Comparison of ENCODE assay signal across 19 mouse cellular contexts in genomic region chr7:24537591-24537990, GRCm38 (mm10). TPM values are rescaled to one million over a fixed set of nuclear protein-coding genes. Genes with fewer than 3 reads are reported as not detected.
A peak's percentile ranks its signal among the peaks of the same experiment; 100 is the strongest.
DNase-seq lines count a peak whose midpoint lies in the region; ATAC-seq and TF ChIP-seq lines count a peak whose summit lies in the region.
"Had no signal": no experiment of that assay in that cellular context is flagged by ENCODE, and none has a peak within 500 bp of the region (broad histone marks: within the 10 kb centered on the region; RNA-seq: fewer than 3 reads in every experiment).

No protein-coding gene starts in this region.

- TF ChIP-seq RAD21 in MEL (IDR thresholded peaks at IDR 0.05; ENCODE audit: low read depth, low read length), result no peak

- peak; percentile 24 for DNase-seq in adrenal gland, adult 2 months
- DNase-seq in adrenal gland, adult 8-10 months, result no peak
- no peak for DNase-seq in hindbrain, postnatal 0 days (ENCODE audit: low spot score)
- DNase-seq in hindbrain, embryonic 11.5 days (ENCODE audit: low spot score), result no peak
- DNase-seq in MEL (ENCODE audit: low read depth, low spot score), result no peak
- peak; percentile 86 to 87 for DNase-seq in cerebellum, postnatal 10 days
- DNase-seq in yolk sac, embryonic 10.5 days (ENCODE audit: low spot score), result no peak
- DNase-seq in thymus, postnatal 25 days, result no peak
- DNase-seq: lung, adult 18-20 months; midbrain, embryonic 14.5 days had no signal

- H3K27ac ChIP-seq in hindbrain, postnatal 0 days, result peak overlapping the region; percentile 32; the same call in 1 of the 2 replicates
- H3K27ac ChIP-seq in hindbrain, embryonic 11.5 days (ENCODE audit: low read depth, low read length), result no peak overlapping the region
- no peak overlapping the region for H3K27ac ChIP-seq in MEL (ENCODE audit: control insufficient read depth, low read depth, low read length)
- H3K27ac ChIP-seq: embryonic facial prominence, embryonic 15.5 days; forebrain, embryonic 12.5 days had no signal

- peaks cover under 1% of the 10 kb centered on the region; the same call in 1 of the 2 replicates for H3K4me1 ChIP-seq in hindbrain, postnatal 0 days (ENCODE audit: insufficient read depth, low read length)
- peaks cover 6% of the 10 kb centered on the region; the same call in 1 of the 2 replicates for H3K4me1 ChIP-seq in hindbrain, embryonic 11.5 days (replicated peaks; ENCODE audit: control insufficient read depth, insufficient read depth, low read length)
- no peaks in the 10 kb centered on the region for H3K4me1 ChIP-seq in MEL (ENCODE audit: control insufficient read depth in 1 of 2, insufficient read depth in 2 of 2, low read length in 2 of 2)

- H3K27me3 ChIP-seq in hindbrain, postnatal 0 days (ENCODE audit: insufficient read depth, low read length), result no peaks in the 10 kb centered on the region
- H3K27me3 ChIP-seq in hindbrain, embryonic 11.5 days (ENCODE audit: control insufficient read depth, insufficient read depth, low read length), result peaks cover 10% of the 10 kb centered on the region
- H3K27me3 ChIP-seq in MEL (ENCODE audit: control insufficient read depth in 1 of 2, insufficient read depth in 2 of 2, low read length in 2 of 2), result no peaks in the 10 kb centered on the region
- H3K27me3 ChIP-seq: embryonic facial prominence, embryonic 15.5 days had no signal

- TF ChIP-seq CTCF in hindbrain, postnatal 0 days (IDR thresholded peaks at IDR 0.05; ENCODE audit: low read depth), result no peak
- no peak for TF ChIP-seq CTCF in MEL (IDR thresholded peaks at IDR 0.05 in 2 of 3, conservative IDR thresholded peaks at IDR 0.05 in 1 of 3; ENCODE audit: control insufficient read depth in 1 of 3, insufficient read depth in 1 of 3, low read depth in 2 of 3, low read length in 3 of 3, poor library complexity in 1 of 3, severe bottlenecking in 1 of 3)

- no peak overlapping the region for H3K4me2 ChIP-seq in hindbrain, postnatal 0 days (ENCODE audit: low read depth, low read length)
- H3K4me2 ChIP-seq in hindbrain, embryonic 11.5 days (replicated peaks; ENCODE audit: low read depth, low read length), result no peak overlapping the region
- H3K4me2 ChIP-seq: embryonic facial prominence, embryonic 15.5 days; forebrain, embryonic 12.5 days had no signal

- 62% methylated on average over 5 of the region's 5 CpGs for WGBS in hindbrain, postnatal 0 days
- WGBS in hindbrain, embryonic 11.5 days, result 88% methylated on average over 5 of the region's 5 CpGs

- ATAC-seq in hindbrain, postnatal 0 days, result no peak
- ATAC-seq in hindbrain, embryonic 11.5 days (ENCODE audit: low FRiP score), result no peak

- no peak for TF ChIP-seq POLR2A in MEL (IDR thresholded peaks at IDR 0.05; ENCODE audit: control insufficient read depth in 1 of 2, insufficient read depth in 1 of 2, low read depth in 1 of 2, low read length in 2 of 2, poor library complexity in 1 of 2)

- H3K4me3 ChIP-seq in hindbrain, postnatal 0 days (ENCODE audit: low read length), result no peak overlapping the region
- no peak overlapping the region for H3K4me3 ChIP-seq in hindbrain, embryonic 11.5 days (ENCODE audit: low read depth, low read length)
- H3K4me3 ChIP-seq in MEL (ENCODE audit: control insufficient read depth in 1 of 2, insufficient read depth in 1 of 2, low read depth in 2 of 2, low read length in 2 of 2), result no peak overlapping the region
- H3K4me3 ChIP-seq: embryonic facial prominence, embryonic 15.5 days; forebrain, embryonic 12.5 days had no signal

- no peaks in the 10 kb centered on the region for H3K79me2 ChIP-seq in MEL (ENCODE audit: control insufficient read depth, insufficient read depth, low read length, poor library complexity)

- no peak for TF ChIP-seq EP300 in MEL (IDR thresholded peaks at IDR 0.05; ENCODE audit: low read depth in 1 of 2, low read length in 2 of 2)

- H3K9ac ChIP-seq in hindbrain, postnatal 0 days (replicated peaks; ENCODE audit: low read length), result no peak overlapping the region
- no peak overlapping the region for H3K9ac ChIP-seq in hindbrain, embryonic 11.5 days (ENCODE audit: low read depth, low read length)
- H3K9ac ChIP-seq in MEL (ENCODE audit: control insufficient read depth, low read depth, low read length, poor library complexity, severe bottlenecking), result no peak overlapping the region
- H3K9ac ChIP-seq: embryonic facial prominence, embryonic 15.5 days; forebrain, embryonic 12.5 days had no signal

- H3K9me3 ChIP-seq in hindbrain, postnatal 0 days (ENCODE audit: low read length), result no peaks in the 10 kb centered on the region
- H3K9me3 ChIP-seq in hindbrain, embryonic 11.5 days (ENCODE audit: control insufficient read depth, low read length), result no peaks in the 10 kb centered on the region
- H3K9me3 ChIP-seq in MEL (replicated peaks; ENCODE audit: insufficient read depth, low read length), result no peaks in the 10 kb centered on the region
- H3K9me3 ChIP-seq: embryonic facial prominence, embryonic 15.5 days had no signal

- peaks cover 17% of the 10 kb centered on the region; the same call in 1 of the 2 replicates for H3K36me3 ChIP-seq in hindbrain, postnatal 0 days (ENCODE audit: insufficient read depth, low read length)
- H3K36me3 ChIP-seq in hindbrain, embryonic 11.5 days (ENCODE audit: control insufficient read depth, insufficient read depth, low read length), result 0 out of 2 replicates have a peak, but pooled peaks cover 3% of the 10 kb centered on the region
- H3K36me3 ChIP-seq in MEL (ENCODE audit: control insufficient read depth in 1 of 2, insufficient read depth in 2 of 2, low read length in 2 of 2), result no peaks in the 10 kb centered on the region

TF ChIP-seq in MEL, 35 proteins besides CTCF, POLR2A, EP300 and RAD21 (continues in another document):
- TF ChIP-seq CHD1 (IDR thresholded peaks at IDR 0.05; ENCODE audit: low read depth, low read length) (no peak), RCOR1 (IDR thresholded peaks at IDR 0.05; ENCODE audit: low read depth, low read length) (no peak), MAFK (IDR thresholded peaks at IDR 0.05; ENCODE audit: borderline replicate concordance, low read depth, low read length) (no peak), POLR2AphosphoS5 (IDR thresholded peaks at IDR 0.05; ENCODE audit: borderline replicate concordance, low read depth, low read length) (no peak), USF2 (IDR thresholded peaks at IDR 0.05; ENCODE audit: borderline replicate concordance in 1 of 2, insufficient read depth in 1 of 2, low read depth in 1 of 2, low read length in 2 of 2) (no peak)

RNA-seq across cellular contexts. Expression of gene Irgq, which starts 7.1 kb away (rescaled TPM):
- total RNA-seq in adrenal gland, adult 2 months (2021), result 10 to 100 TPM; 21.2 to 23.7 TPM
- 20.8 and 23.5 TPM in 2 replicates for polyA plus RNA-seq in adrenal gland, adult 2 months (2012; rRNA removed)
- 10 to 100 TPM; 26.7 to 30.9 (median 27.8) TPM for total RNA-seq in adrenal gland, adult 8-10 months (2022)
- total RNA-seq in hindbrain, postnatal 0 days (2014; rRNA removed), result 103 and 107 TPM in 2 replicates
- polyA plus RNA-seq in hindbrain, postnatal 0 days (2015; fragmentation: Nextera tagmentation; extraction: Ambion mirVana), result 16.9 and 20.0 TPM in 2 replicates
- polyA plus RNA-seq in hindbrain, embryonic 11.5 days (2014; fragmentation: Nextera tagmentation; extraction: Ambion mirVana), result 12.8 and 14.2 TPM in 2 replicates
- total RNA-seq in MEL (2012; rRNA removed), result 3.6 and 4.7 TPM in 2 replicates
- 1 to 10 TPM in 1 of 2 experiments, not detected in 1; 5.8 TPM for polyA plus RNA-seq in MEL (2012; ENCODE audit: insufficient read depth in 1 of 2, insufficient read length in 2 of 2, low read depth in 1 of 2, low replicate concordance in 2 of 2, missing spikeins in 1 of 2)

RNA-seq across cellular contexts. Expression of gene Pinlyp, which starts 8.3 kb away (rescaled TPM):
- not detected for total RNA-seq in adrenal gland, adult 2 months (2021)
- polyA plus RNA-seq in adrenal gland, adult 2 months (2012; rRNA removed), result not detected in 2 replicates
- not detected for total RNA-seq in adrenal gland, adult 8-10 months (2022)
- not detected in 2 replicates for total RNA-seq in hindbrain, postnatal 0 days (2014; rRNA removed)
- not detected in 2 replicates for polyA plus RNA-seq in hindbrain, postnatal 0 days (2015; fragmentation: Nextera tagmentation; extraction: Ambion mirVana)
- polyA plus RNA-seq in hindbrain, embryonic 11.5 days (2014; fragmentation: Nextera tagmentation; extraction: Ambion mirVana), result 0.28 TPM in 1 of 2 replicates, not detected in the other
- not detected in 2 replicates for total RNA-seq in MEL (2012; rRNA removed)
- polyA plus RNA-seq in MEL (2012; ENCODE audit: insufficient read depth in 1 of 2, insufficient read length in 2 of 2, low read depth in 1 of 2, low replicate concordance in 2 of 2, missing spikeins in 1 of 2), result not detected
- total RNA-seq: heart, postnatal 14 days; layer of hippocampus, postnatal 10 days; left cerebral cortex, postnatal 10 days had no signal
- polyA plus RNA-seq: forebrain, embryonic 12.5 days; intestine, embryonic 14.5 days; midbrain, embryonic 14.5 days; neural tube, embryonic 14.5 days; small intestine, adult 2 months had no signal

RNA-seq across cellular contexts. Expression of gene Xrcc1, which starts 8.5 kb away (rescaled TPM):
- total RNA-seq in adrenal gland, adult 2 months (2021), result 10 to 100 TPM; 34.7 to 36.8 TPM
- polyA plus RNA-seq in adrenal gland, adult 2 months (2012; rRNA removed), result 61.2 TPM in 2 replicates
- total RNA-seq in adrenal gland, adult 8-10 months (2022), result 10 to 100 TPM; 39.2 to 55.5 (median 46.6) TPM
- 36.7 and 50.8 TPM in 2 replicates for total RNA-seq in hindbrain, postnatal 0 days (2014; rRNA removed)
- 44.0 and 45.1 TPM in 2 replicates for polyA plus RNA-seq in hindbrain, postnatal 0 days (2015; fragmentation: Nextera tagmentation; extraction: Ambion mirVana)
- 78.0 and 94.5 TPM in 2 replicates for polyA plus RNA-seq in hindbrain, embryonic 11.5 days (2014; fragmentation: Nextera tagmentation; extraction: Ambion mirVana)
- total RNA-seq in MEL (2012; rRNA removed), result 84.4 and 97.4 TPM in 2 replicates
- polyA plus RNA-seq in MEL (2012; ENCODE audit: insufficient read depth in 1 of 2, insufficient read length in 2 of 2, low read depth in 1 of 2, low replicate concordance in 2 of 2, missing spikeins in 1 of 2), result 100 to 1,000 TPM; 101 to 574 TPM

RNA-seq across cellular contexts. Expression of gene AC161166.1, which starts 25.3 kb away (rescaled TPM):
- not detected for total RNA-seq in adrenal gland, adult 2 months (2021)
- polyA plus RNA-seq in adrenal gland, adult 2 months (2012; rRNA removed), result not detected in 2 replicates
- not detected for total RNA-seq in adrenal gland, adult 8-10 months (2022)
- total RNA-seq in hindbrain, postnatal 0 days (2014; rRNA removed), result not detected in 2 replicates
- polyA plus RNA-seq in hindbrain, postnatal 0 days (2015; fragmentation: Nextera tagmentation; extraction: Ambion mirVana), result 0.19 and 0.55 TPM in 2 replicates
- 0.59 and 0.90 TPM in 2 replicates for polyA plus RNA-seq in hindbrain, embryonic 11.5 days (2014; fragmentation: Nextera tagmentation; extraction: Ambion mirVana)
- total RNA-seq in MEL (2012; rRNA removed), result not detected in 2 replicates
- under 1 TPM in 1 of 2 experiments, not detected in 1; 0.13 TPM for polyA plus RNA-seq in MEL (2012; ENCODE audit: insufficient read depth in 1 of 2, insufficient read length in 2 of 2, low read depth in 1 of 2, low replicate concordance in 2 of 2, missing spikeins in 1 of 2)
- total RNA-seq: heart, postnatal 14 days; layer of hippocampus, postnatal 10 days; left cerebral cortex, postnatal 10 days had no signal
- polyA plus RNA-seq: brain, embryonic 14.5 days; small intestine, adult 2 months had no signal

RNA-seq across cellular contexts. Expression of gene Zfp428, which starts 30.8 kb away (rescaled TPM):
- 1 to 10 TPM; 4.2 to 7.2 TPM for total RNA-seq in adrenal gland, adult 2 months (2021)
- polyA plus RNA-seq in adrenal gland, adult 2 months (2012; rRNA removed), result 32.1 and 38.3 TPM in 2 replicates
- total RNA-seq in adrenal gland, adult 8-10 months (2022), result 1 to 10 TPM; 4.9 to 7.3 (median 5.6) TPM
- 138 and 152 TPM in 2 replicates for total RNA-seq in hindbrain, postnatal 0 days (2014; rRNA removed)
- polyA plus RNA-seq in hindbrain, postnatal 0 days (2015; fragmentation: Nextera tagmentation; extraction: Ambion mirVana), result 219 and 222 TPM in 2 replicates
- polyA plus RNA-seq in hindbrain, embryonic 11.5 days (2014; fragmentation: Nextera tagmentation; extraction: Ambion mirVana), result 82.4 and 87.7 TPM in 2 replicates
- total RNA-seq in MEL (2012; rRNA removed), result 10.3 and 12.4 TPM in 2 replicates
- 10 to 100 TPM in 1 of 2 experiments, not detected in 1; 16.4 TPM for polyA plus RNA-seq in MEL (2012; ENCODE audit: insufficient read depth in 1 of 2, insufficient read length in 2 of 2, low read depth in 1 of 2, low replicate concordance in 2 of 2, missing spikeins in 1 of 2)

Comparison
In these comparisons a context has a peak if more than half of its experiments do, and no peak if none do; other contexts are left out.
1. DNase-seq: peak in adrenal gland, adult 2 months (single experiment) and cerebellum, postnatal 10 days (2 of 2); none in adrenal gland, adult 8-10 months (single experiment), hindbrain, postnatal 0 days (single experiment), hindbrain, embryonic 11.5 days (single experiment), MEL (single experiment), yolk sac, embryonic 10.5 days (single experiment) and thymus, postnatal 25 days (single experiment).